Mouse (Mus musculus) embryonic stem cell, embryonic (primary cell): ENCODE data around the gene Mtmr10.

Experiments
- CTCF ChIA-PET, 4 experiments: fragments of 300-600 bp in 2 of 4; fragments of 350-600 bp in 2 of 4; sonication (Branson Sonifier 250); formaldehyde crosslinking; loops; one replicate each; lab custom pipeline; 2022; ENCODE audit warnings: inconsistent platforms in 2 of 4; lab: Charles Lee
- POLR2A ChIA-PET, 4 experiments: fragments of 300-600 bp in 2 of 4; fragments of 350-600 bp in 2 of 4; sonication (Branson Sonifier 250); formaldehyde crosslinking; loops; one replicate each; lab custom pipeline; 2022; ENCODE audit warnings: antibody characterized with exemption in 4 of 4, inconsistent platforms in 1 of 4; lab: Charles Lee

Gene Mtmr10

DNA sequence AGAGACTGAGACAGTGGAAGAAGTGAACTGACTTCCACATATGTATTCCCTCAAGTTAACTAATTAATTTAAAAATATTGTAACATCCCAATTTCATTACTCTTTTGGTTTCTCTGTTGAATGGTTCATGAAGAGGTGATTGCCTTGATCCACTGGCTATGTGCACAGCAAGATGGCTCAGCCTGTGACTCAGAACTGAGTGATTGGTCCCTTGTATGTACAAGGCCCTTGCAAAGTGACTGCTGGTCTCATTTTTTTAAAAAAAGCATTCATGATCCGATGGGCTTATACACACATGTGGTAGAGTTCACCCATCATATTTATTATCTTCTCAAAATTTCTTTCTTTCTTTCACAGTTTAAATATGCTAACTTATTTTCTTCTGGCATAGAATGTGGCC lies 8.9 kb upstream of the Mtmr10 start:
- POLR2A ChIA-PET, result interaction anchor here in 1 of 4 experiments (1.7 kb wide), 1 partner anchor 9 kb away, joined by 5 read pairs; the partner anchor contains the start of gene Mtmr10
- CTCF ChIA-PET, result no interaction called here

DNA sequence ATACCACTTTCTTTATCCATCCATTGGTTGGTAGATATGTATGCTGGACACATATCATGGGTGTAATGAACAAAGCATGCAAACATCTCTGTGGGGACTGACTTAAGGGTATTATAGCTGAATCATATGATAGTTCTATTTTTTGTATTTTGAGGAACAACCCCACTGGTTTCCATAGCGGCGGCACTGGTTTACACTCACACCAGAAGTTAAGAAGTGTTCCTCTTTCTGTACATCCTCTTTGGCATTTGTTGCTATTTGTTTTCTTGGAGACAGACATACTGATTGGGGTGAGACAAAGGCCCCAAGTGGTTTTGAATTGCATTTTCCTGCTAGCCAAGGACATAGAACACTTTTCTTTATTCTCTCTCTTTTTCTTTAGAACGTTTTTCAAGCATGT lies 7.9 kb upstream of the Mtmr10 start:
- CTCF ChIA-PET, result no interaction called here
- POLR2A ChIA-PET, result no interaction called here

DNA sequence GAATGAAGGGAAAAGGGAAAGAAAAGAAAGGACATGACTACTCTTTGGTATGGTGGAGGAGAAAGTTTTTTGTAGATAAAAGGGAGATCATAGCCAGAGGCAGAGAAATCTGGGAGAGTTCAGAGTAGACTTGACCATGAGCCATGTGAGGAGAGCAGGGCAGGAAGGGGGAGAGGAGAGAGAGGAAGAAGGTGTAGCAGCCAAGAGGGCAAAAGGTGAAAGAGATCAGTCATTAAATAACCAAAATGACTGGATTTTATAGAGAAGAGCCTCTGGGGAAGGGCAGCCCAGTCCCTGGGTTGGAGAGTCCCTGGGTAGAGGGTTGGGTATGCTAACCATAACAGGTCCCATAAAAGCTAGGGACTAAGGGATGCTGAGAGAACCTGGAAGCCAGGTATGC lies 887 bp upstream of the Mtmr10 start:
- POLR2A ChIA-PET, result interaction anchor here in 3 of 4 experiments (0.5 to 2.4 kb wide), 30 partner anchors 10 to 329 kb away, joined by 3 to 29 read pairs (median 5); partner anchors contain the start of genes Mcee (in 2 of the 3), Mphosph10 (in 2 of the 3) and Fan1 (in 1 of the 3)
- CTCF ChIA-PET, result interaction anchor here in 1 of 4 experiments (0.6 to 1.7 kb wide), 2 partner anchors 60 to 840 kb away, joined by 3 to 5 read pairs; no protein-coding TSS in a partner anchor

DNA sequence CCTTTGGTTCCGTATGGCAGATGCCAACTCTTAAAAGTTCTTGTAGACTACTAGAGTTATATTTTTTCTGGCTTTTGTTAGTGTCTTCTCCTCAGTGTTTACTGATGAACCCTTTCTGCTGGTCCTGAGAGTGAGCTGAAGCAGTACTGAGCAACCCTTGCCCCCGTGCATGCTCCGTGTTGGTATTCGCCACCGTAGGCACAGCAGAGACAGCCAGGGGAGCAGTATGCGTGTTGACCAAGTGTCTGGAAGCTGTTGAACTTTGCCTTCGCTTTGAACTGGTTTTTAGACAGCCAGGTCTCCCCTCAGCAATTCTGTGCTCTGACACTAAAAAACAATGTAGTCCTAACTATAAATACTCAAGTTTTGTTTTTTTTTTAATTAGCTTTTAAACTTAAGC lies 2.0 kb downstream of the Mtmr10 start:
- CTCF ChIA-PET, result no interaction called here

DNA sequence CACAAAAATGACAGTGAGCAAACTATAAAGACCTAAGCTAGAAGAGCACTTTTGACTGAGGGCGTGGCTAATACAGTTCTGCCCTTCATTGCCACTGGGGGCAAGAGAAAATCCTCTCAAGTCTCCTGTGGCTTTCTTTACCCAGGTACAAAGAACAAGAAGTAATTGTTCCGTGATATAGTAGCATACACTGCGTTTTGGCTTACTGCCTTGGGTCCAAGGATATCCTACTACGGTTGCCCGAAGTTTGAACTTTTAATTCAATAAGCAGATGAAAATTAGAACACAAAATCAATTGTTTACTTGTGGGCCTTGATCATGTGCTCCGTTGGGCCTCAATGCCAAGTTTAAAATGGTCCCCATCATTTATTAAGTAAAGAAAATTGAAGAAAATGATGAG lies 3.0 kb downstream of the Mtmr10 start:
- POLR2A ChIA-PET, result no interaction called here
- CTCF ChIA-PET, result no interaction called here

More for the DNA sequence above, 2.0 kb downstream of the Mtmr10 start:
- POLR2A ChIA-PET, result no interaction called here

DNA sequence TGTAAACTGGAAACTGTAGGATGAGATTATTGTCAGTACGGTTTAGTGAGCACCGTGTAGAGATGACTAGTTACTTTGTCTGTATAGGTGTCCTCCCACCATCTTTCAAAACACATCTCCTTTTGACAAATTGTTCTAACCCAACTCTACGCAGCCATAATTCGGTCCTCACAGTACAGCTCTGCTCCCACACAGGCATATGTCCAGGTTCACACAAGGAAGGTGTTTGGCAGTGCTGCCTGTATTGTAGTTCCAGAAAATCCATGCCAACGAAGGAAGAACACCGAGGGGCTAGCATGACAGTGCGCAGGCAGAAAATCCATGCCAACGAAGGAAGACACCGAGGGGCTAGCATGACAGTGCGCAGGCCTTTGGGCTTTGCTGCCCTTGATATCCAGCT lies 4.3 kb downstream of the Mtmr10 start:
- ChIA-PET CTCF (no interaction called here), POLR2A (interaction anchor here in 2 of 4 experiments (1.0 to 1.3 kb wide), 2 partner anchors 9 to 136 kb away, joined by 3 to 6 read pairs; no protein-coding TSS in a partner anchor)

DNA sequence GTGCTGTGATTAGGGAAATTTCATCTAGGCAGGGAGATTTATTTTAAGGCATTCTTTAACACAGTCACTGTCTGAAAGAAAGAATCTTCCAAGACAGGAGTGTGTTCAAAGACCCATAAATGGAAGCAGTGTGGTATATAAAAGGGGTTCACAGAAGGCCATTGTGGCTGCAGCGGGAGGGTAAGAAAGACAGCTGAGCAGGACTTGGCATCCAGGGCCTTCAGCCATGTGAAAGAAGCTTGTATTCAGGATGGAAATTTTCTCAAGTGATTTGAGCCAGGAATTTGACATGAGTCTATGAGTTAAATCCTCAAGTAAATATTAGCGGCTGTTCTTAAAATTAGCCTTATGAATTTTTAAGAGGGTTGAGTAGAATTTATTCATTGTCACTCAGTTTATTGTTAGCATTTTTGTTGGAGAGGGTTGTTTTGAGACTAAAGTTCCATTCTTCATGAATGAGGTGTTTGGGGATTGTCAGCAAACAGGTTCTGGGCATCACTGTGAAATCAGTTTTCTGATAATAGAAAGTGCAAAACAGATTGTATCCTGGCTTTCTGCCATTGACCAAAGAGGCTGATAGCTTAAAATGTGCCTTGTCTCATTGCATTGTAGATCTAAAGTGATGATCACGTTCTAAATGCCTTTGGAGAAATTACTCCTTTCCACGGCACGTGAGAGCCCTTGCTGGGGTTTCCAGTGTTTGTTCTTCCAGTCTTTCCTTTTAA lies 9.0 kb downstream of the Mtmr10 start:
- CTCF ChIA-PET, result no interaction called here
- POLR2A ChIA-PET, result interaction anchor here in 2 of 4 experiments (0.5 to 1.0 kb wide), 3 partner anchors 9 to 679 kb away, joined by 3 to 6 read pairs (median 3); partner anchors contain the start of gene Mtmr10 (in 2 of the 2)

DNA sequence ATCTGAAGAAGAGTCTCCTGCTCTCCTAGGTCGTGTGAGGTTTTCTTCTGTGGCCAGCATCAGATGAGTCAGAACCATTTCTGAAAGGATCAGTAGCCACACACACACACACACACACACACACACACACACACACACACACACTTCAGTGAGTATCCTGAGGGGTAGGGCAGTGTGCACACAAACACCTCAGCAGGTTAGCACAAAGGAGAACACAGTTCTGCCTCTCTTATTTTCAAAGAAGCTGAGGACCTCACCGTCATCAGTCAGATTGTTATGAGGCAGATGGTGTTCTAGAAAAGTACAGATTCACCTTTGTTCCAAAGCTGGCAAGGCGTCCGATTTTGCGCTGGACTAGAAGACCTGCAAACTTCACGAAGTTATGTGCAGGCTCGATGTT lies 22.8 kb downstream of the Mtmr10 start:
- POLR2A ChIA-PET, result interaction anchor here in 2 of 4 experiments (0.7 kb wide), 3 partner anchors 269 to 1470 kb away, joined by 3 to 7 read pairs (median 4); no protein-coding TSS in a partner anchor
- CTCF ChIA-PET, result no interaction called here

DNA sequence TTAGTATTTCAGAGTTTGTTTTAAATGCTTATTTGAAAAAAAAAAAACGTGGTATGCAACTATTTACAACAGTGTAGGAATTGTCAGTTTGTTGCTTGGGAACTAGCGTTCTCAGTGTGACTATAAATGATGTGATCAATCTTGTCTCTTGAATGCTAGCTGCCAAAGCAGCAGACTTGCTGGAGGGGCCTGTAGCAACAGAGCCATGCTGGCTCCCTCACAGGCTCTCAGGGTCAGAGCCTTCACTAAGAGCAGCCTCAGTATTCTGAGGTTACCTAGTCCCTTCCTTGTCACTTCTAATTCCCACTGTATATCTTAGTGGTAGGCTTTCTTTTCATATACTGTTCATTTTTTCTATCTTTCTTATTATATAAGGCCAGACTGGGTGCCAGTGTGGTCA lies 23.3 kb downstream of the Mtmr10 start:
- POLR2A ChIA-PET, result interaction anchor here in 2 of 4 experiments (0.7 to 0.9 kb wide), 4 partner anchors 12 to 1470 kb away, joined by 3 to 7 read pairs (median 4); no protein-coding TSS in a partner anchor
- CTCF ChIA-PET, result no interaction called here

DNA sequence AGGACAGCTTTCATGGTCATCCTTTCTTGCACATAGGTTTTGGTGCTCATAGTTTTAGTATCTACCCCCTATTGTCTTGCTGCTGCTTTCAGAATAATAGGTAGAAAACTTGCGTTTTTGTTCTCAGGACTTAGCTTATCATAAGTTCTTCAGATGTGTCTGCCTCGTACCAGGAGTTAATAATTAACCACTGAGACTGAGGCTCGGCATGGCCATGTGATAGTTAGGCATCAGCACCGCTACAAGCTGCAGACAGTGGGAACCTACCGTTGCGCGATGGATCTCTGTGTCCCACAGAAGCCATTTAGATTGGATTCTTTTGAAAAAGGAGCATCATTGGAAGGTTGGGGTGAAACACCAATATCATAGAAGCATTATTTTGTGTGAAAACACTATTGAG lies 25.4 kb downstream of the Mtmr10 start:
- POLR2A ChIA-PET, result interaction anchor here in 2 of 4 experiments (1.2 to 2.0 kb wide), 2 partner anchors 25 kb away, joined by 4 read pairs; partner anchors contain the start of gene Mtmr10 (in 2 of the 2)

DNA sequence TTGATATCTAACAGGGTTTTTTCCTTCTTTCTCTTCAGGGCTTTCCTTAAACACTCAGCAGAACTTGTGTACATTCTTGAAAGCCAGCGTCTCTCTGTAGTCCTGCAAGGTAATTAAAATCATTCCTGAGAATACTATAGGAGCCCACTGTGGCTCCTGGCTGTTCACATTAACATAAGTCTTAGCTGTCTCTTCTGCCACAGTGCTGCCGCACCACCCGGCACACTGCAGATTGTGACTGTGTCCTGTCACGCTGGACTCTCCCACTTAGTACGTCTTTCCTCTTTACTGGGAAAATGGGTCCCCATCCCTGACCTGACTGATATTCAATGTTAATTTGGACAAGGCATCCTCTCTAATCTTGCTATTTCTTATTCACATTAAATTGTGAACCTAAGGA lies 33.7 kb downstream of the Mtmr10 start:
- CTCF ChIA-PET, result no interaction called here
- POLR2A ChIA-PET, result interaction anchor here in 3 of 4 experiments (0.6 to 1.3 kb wide), 3 partner anchors 29 to 155 kb away, joined by 3 read pairs; partner anchors contain the start of gene Mtmr10 (in 1 of the 3)

More for the DNA sequence above, 25.4 kb downstream of the Mtmr10 start:
- CTCF ChIA-PET, result interaction anchor here in 1 of 4 experiments (0.6 kb wide), 1 partner anchor 11 kb away, joined by 3 read pairs; no protein-coding TSS in a partner anchor

DNA sequence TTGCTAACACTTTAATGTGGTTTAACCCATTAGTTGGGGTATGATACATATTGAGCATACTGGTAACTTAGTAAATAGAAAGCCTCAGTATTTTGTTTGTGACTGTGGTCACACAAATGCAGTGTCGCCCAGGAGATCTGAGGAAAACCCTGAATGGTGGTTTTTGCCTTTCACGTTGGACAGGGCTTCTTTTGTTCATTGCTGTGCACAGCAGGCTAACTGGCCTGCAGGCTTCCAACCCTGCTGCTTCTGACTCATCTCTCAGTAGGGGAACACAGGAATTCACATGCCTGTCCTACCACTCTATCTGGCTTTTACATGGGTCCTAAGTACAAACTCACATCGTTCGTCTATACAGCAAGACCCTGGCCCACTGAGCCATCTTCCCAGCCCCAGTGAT lies 34.2 kb downstream of the Mtmr10 start:
- ChIA-PET CTCF (no interaction called here), POLR2A (interaction anchor here in 1 of 4 experiments (0.6 kb wide), 1 partner anchor 29 kb away, joined by 3 read pairs; no protein-coding TSS in a partner anchor)

DNA sequence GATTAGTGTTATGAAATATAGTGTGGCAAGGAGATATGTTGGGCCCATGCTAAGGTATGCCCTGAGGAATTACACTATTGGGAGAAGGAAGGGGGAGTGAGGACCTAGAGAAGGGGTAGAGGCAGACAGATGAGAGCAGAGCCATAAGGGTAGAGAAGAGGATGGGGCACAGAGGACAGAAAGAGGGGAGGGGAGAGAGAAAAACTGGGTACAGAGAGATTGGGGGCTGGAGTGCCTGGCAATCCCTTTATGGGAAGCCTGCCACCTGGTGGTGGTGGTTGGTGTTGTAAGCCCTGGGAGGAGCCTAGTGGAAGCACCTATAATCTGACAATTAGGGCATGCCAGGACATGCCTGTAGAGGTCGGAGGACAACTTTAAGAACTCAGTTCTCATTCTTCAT lies 39.4 kb downstream of the Mtmr10 start:
- POLR2A ChIA-PET, result interaction anchor here in 2 of 4 experiments (1.5 to 2.5 kb wide), 2 partner anchors 143 to 167 kb away, joined by 3 to 6 read pairs; no protein-coding TSS in a partner anchor
- CTCF ChIA-PET, result interaction anchor here in 1 of 4 experiments (0.9 kb wide), 1 partner anchor 34 kb away, joined by 3 read pairs; no protein-coding TSS in a partner anchor

DNA sequence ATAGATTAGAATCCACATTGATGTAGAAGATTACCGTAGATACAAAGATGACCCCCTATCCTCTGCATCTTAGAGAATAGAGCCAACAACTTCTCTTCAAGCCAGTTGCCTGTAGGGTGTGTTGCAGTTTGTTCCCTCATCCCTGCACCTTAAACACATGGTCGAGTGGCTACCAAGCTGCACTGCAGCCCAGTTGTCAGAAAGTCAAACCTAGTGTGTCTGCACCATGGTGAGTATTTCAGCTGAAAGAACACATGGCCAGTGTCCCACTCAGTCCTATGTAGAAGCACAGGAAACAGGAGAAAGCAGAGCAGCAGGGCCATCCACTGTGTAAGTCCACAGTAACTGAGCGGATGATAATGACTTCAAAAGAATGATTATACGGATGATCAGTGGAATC lies 40.0 kb downstream of the Mtmr10 start:
- POLR2A ChIA-PET, result interaction anchor here in 2 of 4 experiments (0.7 to 2.5 kb wide), 5 partner anchors 22 to 168 kb away, joined by 3 to 6 read pairs (median 4); partner anchors contain the start of gene Mtmr10 (in 1 of the 2)
- CTCF ChIA-PET, result interaction anchor here in 1 of 4 experiments (0.9 kb wide), 1 partner anchor 35 kb away, joined by 3 read pairs; no protein-coding TSS in a partner anchor

DNA sequence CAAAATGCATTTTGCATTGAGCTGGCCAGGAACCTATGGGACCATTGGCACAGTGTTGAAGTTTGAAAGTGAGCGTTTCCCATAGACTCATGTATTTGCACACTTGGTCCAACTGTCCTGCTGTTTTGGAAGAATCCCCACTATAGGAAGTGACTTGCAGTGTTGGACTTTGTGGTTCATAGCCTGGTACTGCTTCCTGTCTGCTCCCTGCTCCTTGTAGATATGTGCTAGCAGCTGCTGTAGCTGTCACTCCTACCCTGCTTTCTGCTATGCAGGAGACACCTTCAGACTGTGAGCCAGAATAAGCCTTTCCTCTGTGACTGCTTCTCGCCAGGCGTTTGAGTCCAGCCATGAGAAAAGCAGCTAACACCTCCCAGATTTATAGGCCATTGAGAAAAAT lies 43.9 kb downstream of the Mtmr10 start:
- CTCF ChIA-PET, result no interaction called here
- POLR2A ChIA-PET, result interaction anchor here in 1 of 4 experiments (1.2 kb wide), 1 partner anchor 9 kb away, joined by 4 read pairs; no protein-coding TSS in a partner anchor

DNA sequence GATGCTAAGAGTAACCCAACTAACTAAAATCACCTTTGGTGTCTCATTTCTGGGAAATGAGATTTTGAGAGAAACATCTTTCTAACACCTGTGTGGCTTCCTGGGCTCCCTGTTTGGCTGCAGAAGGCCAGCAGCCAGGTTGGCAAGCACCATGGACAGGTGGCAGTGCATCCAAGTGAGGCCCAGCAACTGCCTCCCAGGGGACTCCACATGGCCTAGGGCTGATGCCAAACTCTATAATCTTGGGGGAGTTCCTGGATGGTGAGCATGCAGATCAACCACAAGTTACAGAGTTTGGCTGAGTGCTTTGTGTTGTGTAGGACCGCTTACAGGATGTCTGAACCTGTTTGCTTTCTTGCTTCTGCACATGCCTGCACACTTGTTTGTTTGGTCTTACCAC lies 45.2 kb downstream of the Mtmr10 start:
- POLR2A ChIA-PET, result interaction anchor here in 1 of 4 experiments (0.6 kb wide), 1 partner anchor 10 kb away, joined by 3 read pairs; no protein-coding TSS in a partner anchor
- CTCF ChIA-PET, result interaction anchor here in 2 of 4 experiments (0.6 to 0.7 kb wide), 2 partner anchors 109 to 598 kb away, joined by 3 read pairs; no protein-coding TSS in a partner anchor

DNA sequence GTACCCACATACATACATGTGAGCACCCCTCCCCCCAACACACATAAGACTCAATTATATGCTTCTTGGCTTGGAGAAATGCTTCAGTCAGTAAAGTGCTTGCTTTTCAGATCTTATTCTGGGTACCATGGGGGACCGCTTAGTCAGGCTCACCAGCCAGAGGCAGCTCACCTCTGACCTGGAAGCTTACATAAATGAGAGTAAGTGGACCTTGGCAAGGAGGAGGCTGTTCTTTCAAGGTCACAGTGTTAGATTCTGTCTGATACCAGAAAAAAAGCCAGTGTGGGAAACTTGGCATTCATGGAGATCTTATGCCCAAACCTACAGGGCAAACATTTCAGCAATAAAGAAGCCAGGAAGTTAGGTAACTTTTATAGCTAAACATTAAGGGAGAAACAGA lies 60.4 kb downstream of the Mtmr10 start:
- CTCF ChIA-PET, result no interaction called here

DNA sequence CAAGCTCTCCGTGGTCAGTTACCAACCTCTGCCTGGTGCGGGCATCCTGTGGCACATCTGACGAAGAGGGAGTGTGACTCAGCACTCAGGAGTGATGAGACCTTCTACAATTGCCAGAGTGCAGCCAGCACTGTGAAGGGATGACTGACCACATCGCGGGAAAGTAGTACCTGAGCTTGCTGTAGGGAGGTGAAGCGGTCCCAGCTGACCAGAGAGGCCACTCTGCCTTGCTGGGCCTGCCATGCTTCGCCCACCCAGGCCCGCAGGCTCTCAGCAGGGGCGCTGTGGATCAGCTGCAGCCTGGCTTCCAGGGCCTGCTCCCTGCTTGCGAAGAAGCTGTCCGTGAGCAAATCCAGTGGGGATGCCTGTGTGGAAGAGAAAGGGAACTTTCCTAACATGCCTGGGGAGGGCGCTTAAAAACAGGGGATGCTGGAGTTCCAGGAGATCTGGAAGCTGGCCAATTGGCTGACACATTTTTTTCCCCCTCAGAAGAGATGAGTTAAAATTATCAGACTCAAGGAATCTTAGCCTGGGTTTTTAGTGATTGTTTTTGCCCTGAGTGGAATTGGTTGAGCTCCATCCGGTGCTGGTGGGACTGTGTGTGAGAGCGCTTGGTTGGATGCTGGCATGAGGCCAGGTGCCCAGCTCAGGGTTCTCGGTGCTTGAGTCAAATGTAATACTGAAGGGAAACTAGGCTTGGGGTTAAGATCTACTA lies 61.9 kb downstream of the Mtmr10 start:
- ChIA-PET POLR2A (interaction anchor here in 2 of 4 experiments (0.6 to 1.8 kb wide), 7 partner anchors 8 to 161 kb away, joined by 3 to 8 read pairs (median 3); partner anchors contain the start of genes Mcee (in 2 of the 2) and Mphosph10 (in 2 of the 2)), CTCF (interaction anchor here in 2 of 4 experiments (0.6 to 0.8 kb wide), 2 partner anchors 26 to 1047 kb away, joined by 3 read pairs; no protein-coding TSS in a partner anchor)

More for the DNA sequence above, 60.4 kb downstream of the Mtmr10 start:
- POLR2A ChIA-PET, result interaction anchor here in 1 of 4 experiments (0.8 to 1.0 kb wide), 2 partner anchors 13 to 14 kb away, joined by 3 read pairs; no protein-coding TSS in a partner anchor
